Mouse (Mus musculus) heart, adult 2 months (tissue): ENCODE measurements around the gene Gpatch4. TPM values are rescaled to one million over a fixed set of nuclear protein-coding genes. Genes with fewer than 3 reads are reported as not detected.

Experiments used
- DNase-seq, 2 experiments: peaks; one replicate each; pipeline ENCODE4 v3.0.0; 2021
- H3K27ac ChIP-seq: fragments of 200-600 bp; 2 replicates; pipeline ENCODE4 v1.8.1; 2022
- H3K27me3 ChIP-seq: fragments of 200-500 bp; 2 replicates; pipeline ENCODE4 v1.6.1; 2012; ENCODE audit warnings: mild to moderate bottlenecking, low read length, inconsistent platforms, mixed read lengths; ENCODE audit not compliant: control insufficient read depth, insufficient read depth
- H3K36me3 ChIP-seq: fragments of 200-500 bp; 2 replicates; pipeline ENCODE4 v1.6.1; 2012; ENCODE audit warnings: low read length, inconsistent platforms; ENCODE audit not compliant: control insufficient read depth, insufficient read depth
- H3K4me1 ChIP-seq: fragments of 200-500 bp; 2 replicates; pipeline ENCODE4 v1.6.1; 2011; ENCODE audit warnings: low read length; ENCODE audit not compliant: control insufficient read depth, insufficient read depth
- H3K4me3 ChIP-seq: fragments of 200-600 bp; 2 replicates; pipeline ENCODE4 v1.8.1; 2022
- H3K79me2 ChIP-seq: fragments of 200-500 bp; replicated peaks from 2 replicates; pipeline ENCODE4 v1.6.1; 2012; ENCODE audit warnings: mild to moderate bottlenecking, inconsistent platforms, low read length, moderate library complexity, mixed read lengths; ENCODE audit not compliant: control insufficient read depth, insufficient read depth
- H3K9ac ChIP-seq: fragments of 200-500 bp; 2 replicates; pipeline ENCODE4 v1.6.1; 2012; ENCODE audit warnings: low read depth, mild to moderate bottlenecking, control low read depth, inconsistent platforms, low read length, mixed read lengths
- CTCF ChIP-seq: fragments of 200-600 bp; IDR thresholded peaks from 2 replicates; pipeline ENCODE4 v1.8.1; 2022; ENCODE audit warnings: antibody characterized with exemption, mild to moderate bottlenecking, moderate library complexity
- EP300 ChIP-seq: fragments of 200-500 bp; IDR thresholded peaks from 2 replicates; pipeline ENCODE4 v1.6.1; 2011; ENCODE audit warnings: low read depth, low read length, control low read depth; ENCODE audit not compliant: insufficient read depth
- POLR2A ChIP-seq: fragments of 200-500 bp; IDR thresholded peaks from 2 replicates; pipeline ENCODE4 v1.6.1; 2011; ENCODE audit warnings: mild to moderate bottlenecking, low read depth, low read length, control low read depth; ENCODE audit not compliant: insufficient read depth
- WGBS: fragments of 180-500 bp; shearing (Covaris S2); methylation state at CpG from one replicate; pipeline ENCODE4 v1.1.7; 2018; 5-methylcytosine and 5-hydroxymethylcytosine counted together
- intact Hi-C: fragments of 180-260 bp; cut with DNase I; formaldehyde crosslinking; loops from one replicate; pipeline ENCODE4 v1.15.1; 2025
- polyA plus RNA-seq: library from polyadenylated mRNA; depleted of rRNA; stranded (reverse); fragments of >200 nt; gene quantifications from 2 replicates; pipeline ENCODE4 v1.2.3, GENCODE M21; 2012
- total RNA-seq, 2 experiments: library from RNA; stranded (reverse); gene quantifications; 2 replicates each; pipeline ENCODE4 v1.2.3; 2021

Gpatch4 gene
- total and polyA plus RNA-seq, 3 experiments, result 4.3 to 9.9 (median 9.5) TPM

- Histone ChIP-seq H3K79me2 (no peaks in the 10 kb centered on the region), H3K36me3 (no peaks in the 10 kb centered on the region), H3K4me1 (no peaks in the 10 kb centered on the region), H3K4me3 (no peak overlapping the region), H3K27ac (no peak overlapping the region), H3K27me3 (no peaks in the 10 kb centered on the region), H3K9ac (no peak overlapping the region)
- intact Hi-C loops, result loop anchor here (5.0 kb wide), 1 partner anchor 47 kb away; the partner anchor contains the start of gene Hapln2
- 82% methylated on average over 8 of the region's 8 CpGs for WGBS
- TF ChIP-seq EP300 (no peak), CTCF (no peak), POLR2A (no peak)
- no peak for DNase-seq
Observed at GRCm38 (mm10) chr3:88074766-88075165, 31.9 kb downstream of the Gpatch4 start.

GRCm38 (mm10) chr3:88077441-88077840, 34.5 kb downstream of the Gpatch4 start:
- H3K4me1 ChIP-seq, result peaks cover 1% of the 10 kb centered on the region; the same call in 1 of the 2 replicates
- TF ChIP-seq EP300 (no peak), CTCF (no peak), POLR2A (no peak)
- H3K36me3 ChIP-seq, result no peaks in the 10 kb centered on the region
- 42% methylated on average over 8 of the region's 8 CpGs for WGBS
- H3K79me2 ChIP-seq, result no peaks in the 10 kb centered on the region
- H3K4me3 ChIP-seq, result no peak overlapping the region
- no peaks in the 10 kb centered on the region for H3K27me3 ChIP-seq
- H3K9ac ChIP-seq, result no peak overlapping the region
- no peak overlapping the region for H3K27ac ChIP-seq
- intact Hi-C loops, result no loop called here
- DNase-seq, result no peak

- Histone ChIP-seq H3K4me1 (peaks cover 1% of the 10 kb centered on the region; the same call in 1 of the 2 replicates), H3K27me3 (no peaks in the 10 kb centered on the region), H3K4me3 (no peak within 1 kb of the TSS), H3K27ac (no peak within 1 kb of the TSS), H3K9ac (no peak within 1 kb of the TSS), H3K79me2 (no peaks in the 10 kb centered on the region), H3K36me3 (no peaks in the 10 kb centered on the region)
- no peak for DNase-seq
- TF ChIP-seq EP300 (no peak), POLR2A (no peak), CTCF (no peak)
- 74% methylated on average over 4 of the region's 4 CpGs for WGBS
- intact Hi-C loops, result no loop called here
Observed at GRCm38 (mm10) chr3:88078204-88078603, 35.3 kb downstream of the Gpatch4 start, which contains the start of gene Ttc24. TSS of gene Ttc24 (minus strand) at chr3:88078304.

DNA sequence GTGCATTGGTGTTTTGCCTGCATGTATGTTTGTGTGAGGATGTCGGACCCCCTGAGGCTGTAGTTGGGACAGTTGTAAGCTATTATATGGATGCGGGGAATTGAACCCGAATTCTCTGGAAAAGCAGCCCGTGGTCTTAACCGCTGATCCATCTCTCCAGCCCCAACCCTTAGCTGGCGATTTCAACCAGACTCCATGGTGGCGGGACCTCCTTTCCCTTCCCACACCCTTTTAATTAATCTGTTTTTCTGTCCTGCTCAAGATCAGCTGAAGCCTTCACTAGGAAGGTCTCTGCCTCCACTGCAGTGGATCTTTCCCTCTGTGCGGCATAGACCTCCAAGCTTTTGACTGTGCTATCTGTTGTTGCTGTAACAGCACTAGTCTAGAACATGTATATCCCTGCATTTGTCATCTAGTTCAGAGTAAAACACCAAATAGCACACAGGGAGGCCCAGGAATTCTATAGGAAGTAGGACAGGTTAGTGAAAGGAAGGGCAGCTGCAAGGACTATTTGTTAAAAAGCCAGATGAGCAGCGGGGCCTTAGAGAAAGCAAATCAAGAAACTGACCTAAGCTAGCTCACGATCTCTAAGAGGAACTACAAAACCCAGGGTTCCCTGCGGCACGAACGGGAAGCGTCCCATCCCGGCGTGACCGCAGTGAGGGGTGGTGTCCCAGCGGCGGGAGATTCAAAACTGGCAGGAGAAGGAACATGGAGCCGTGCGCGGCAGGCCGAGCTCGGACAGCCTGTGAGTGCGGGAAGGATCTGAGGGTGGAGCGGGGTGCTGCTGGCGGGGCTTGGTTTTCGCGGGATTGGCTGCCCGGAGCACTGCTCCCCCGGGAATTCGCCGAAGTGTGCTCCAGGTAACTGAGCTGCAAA, 38.7 kb downstream of the Gpatch4 start, which contains the start of gene Iqgap3:
Gene Iqgap3 (plus strand): TSS at position 627 of the 879 bp plus-strand sequence.
- Histone ChIP-seq H3K27ac (peak within 1 kb of the TSS; percentile 40), H3K4me3 (peak within 1 kb of the TSS; percentile 38), H3K27me3 (no peaks in the 10 kb centered on the region), H3K9ac (peak within 1 kb of the TSS; percentile 33; the same call in 1 of the 2 replicates), H3K36me3 (no peaks in the 10 kb centered on the region), H3K79me2 (no peaks in the 10 kb centered on the region), H3K4me1 (peaks cover 1% of the 10 kb centered on the region; the same call in 1 of the 2 replicates)
- TF ChIP-seq POLR2A, result no peak
- peak; percentile 47 for TF ChIP-seq CTCF
- peak; percentile 87 to 91 for DNase-seq
- WGBS, result 19% methylated on average over 33 of the region's 33 CpGs
- intact Hi-C loops, result loop anchor here (2.0 kb wide), 1 partner anchor 39 kb away; the partner anchor contains the start of gene Gpatch4

DNA sequence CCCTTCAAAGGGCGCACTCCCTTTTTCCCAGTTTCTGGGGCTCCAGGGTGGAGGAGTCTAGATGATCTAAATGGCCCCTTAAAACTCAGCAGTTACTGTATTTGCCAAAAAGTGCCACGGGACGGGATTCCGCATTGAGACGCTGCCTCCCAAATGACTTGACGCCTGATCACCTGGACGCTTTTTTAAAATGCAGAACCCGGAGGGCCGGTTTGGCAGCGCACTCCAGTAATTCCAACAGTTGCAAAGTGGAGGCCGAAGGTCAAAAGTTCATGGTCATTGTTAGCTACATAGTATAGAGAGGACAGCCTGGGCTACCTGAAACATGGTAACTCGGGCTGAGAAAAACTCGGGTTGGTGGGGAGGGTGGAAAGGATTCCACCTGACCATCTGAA, 39.3 kb downstream of the Gpatch4 start:
- Histone ChIP-seq H3K4me1 (peaks cover 1% of the 10 kb centered on the region; the same call in 1 of the 2 replicates), H3K36me3 (no peaks in the 10 kb centered on the region), H3K27ac (no peak overlapping the region), H3K4me3 (peak overlapping the region; percentile 38), H3K79me2 (no peaks in the 10 kb centered on the region), H3K9ac (no peak overlapping the region), H3K27me3 (no peaks in the 10 kb centered on the region)
- intact Hi-C loops, result loop anchor here (2.0 kb wide), 1 partner anchor 39 kb away; the partner anchor contains the start of gene Gpatch4
- WGBS, result under 1% methylated on average over 13 of the region's 13 CpGs
- no peak for TF ChIP-seq POLR2A
- TF ChIP-seq CTCF, result no peak
- TF ChIP-seq EP300, result no peak
- DNase-seq, result no peak
